Mouse (Mus musculus) MEL (cell line): ENCODE results near the gene Syne4. TPM values are rescaled to one million over a fixed set of nuclear protein-coding genes. Genes with fewer than 3 reads are reported as not detected.

Source experiments
- DNase-seq: peaks from one replicate; pipeline ENCODE4 v3.0.0; 2011; ENCODE audit warnings: low read depth, low spot score
- H3K27ac ChIP-seq: 2 replicates; pipeline ENCODE4 v1.5.1; 2012; ENCODE audit warnings: low read depth, mild to moderate bottlenecking, control low read depth, low read length, moderate library complexity; ENCODE audit not compliant: control insufficient read depth
- H3K27me3 ChIP-seq, 2 experiments: fragments of 150-350 bp in 1 of 2; sonication (generic) in 1 of 2; 2 replicates each; pipeline ENCODE4 v1.6.1; 2012; ENCODE audit warnings: low read length in 2 of 2, mild to moderate bottlenecking in 2 of 2, improper control_type of control experiment in 1 of 2, moderate library complexity in 1 of 2; ENCODE audit not compliant: insufficient read depth in 2 of 2, control insufficient read depth in 1 of 2
- H3K36me3 ChIP-seq, 2 experiments: 2 replicates each; pipeline ENCODE4 v1.6.1; 2012 to 2014; ENCODE audit warnings: low read length in 2 of 2, improper control_type of control experiment in 1 of 2, inconsistent platforms in 1 of 2, mild to moderate bottlenecking in 1 of 2; ENCODE audit not compliant: insufficient read depth in 2 of 2, control insufficient read depth in 1 of 2
- H3K4me1 ChIP-seq, 2 experiments: fragments of 150-350 bp in 1 of 2; sonication (generic) in 1 of 2; 2 replicates each; pipeline ENCODE4 v1.6.1; 2012; ENCODE audit warnings: low read length in 2 of 2, improper control_type of control experiment in 1 of 2, mild to moderate bottlenecking in 1 of 2; ENCODE audit not compliant: insufficient read depth in 2 of 2, control insufficient read depth in 1 of 2
- H3K4me3 ChIP-seq, 2 experiments: fragments of 150-350 bp in 1 of 2; sonication (generic) in 1 of 2; 2 replicates each; pipeline ENCODE4 v1.5.1; 2012; ENCODE audit warnings: low read depth in 2 of 2, low read length in 2 of 2, mild to moderate bottlenecking in 2 of 2, moderate library complexity in 2 of 2, control low read depth in 1 of 2, improper control_type of control experiment in 1 of 2; ENCODE audit not compliant: control insufficient read depth in 1 of 2, insufficient read depth in 1 of 2
- H3K79me2 ChIP-seq: 2 replicates; pipeline ENCODE4 v1.6.1; 2012; ENCODE audit warnings: mild to moderate bottlenecking, low read length, moderate library complexity; ENCODE audit not compliant: control insufficient read depth, poor library complexity, insufficient read depth
- H3K9ac ChIP-seq: 2 replicates; pipeline ENCODE4 v1.6.1; 2012; ENCODE audit warnings: low read depth, mild to moderate bottlenecking, control low read depth, low read length, moderate library complexity; ENCODE audit not compliant: control insufficient read depth, poor library complexity, severe bottlenecking
- H3K9me3 ChIP-seq: fragments of 150-350 bp; sonication (generic); replicated peaks from 2 replicates; pipeline ENCODE4 v1.6.1; 2012; ENCODE audit warnings: mild to moderate bottlenecking, low read length, improper control_type of control experiment, moderate library complexity; ENCODE audit not compliant: insufficient read depth
- BHLHE40 ChIP-seq: IDR thresholded peaks from 2 replicates; pipeline ENCODE4 v1.6.1; 2012; ENCODE audit warnings: low read depth, mild to moderate bottlenecking, inconsistent platforms, low read length, improper control_type of control experiment, borderline replicate concordance
- E2F4 ChIP-seq: IDR thresholded peaks from 2 replicates; pipeline ENCODE4 v1.6.1; 2011; ENCODE audit warnings: low read depth, low read length, improper control_type of control experiment, borderline replicate concordance
- ETS1 ChIP-seq: IDR thresholded peaks from 2 replicates; pipeline ENCODE4 v1.6.1; 2012; ENCODE audit warnings: low read depth, mild to moderate bottlenecking, inconsistent platforms, low read length, improper control_type of control experiment, moderate library complexity
- GABPA ChIP-seq: IDR thresholded peaks from 2 replicates; pipeline ENCODE4 v1.6.1; 2012; ENCODE audit warnings: low read depth, mild to moderate bottlenecking, inconsistent platforms, low read length, improper control_type of control experiment, moderate library complexity
- MAZ ChIP-seq: IDR thresholded peaks from 2 replicates; pipeline ENCODE4 v1.6.1; 2012; ENCODE audit warnings: low read depth, mild to moderate bottlenecking, inconsistent platforms, low read length, improper control_type of control experiment
- MEF2A ChIP-seq: IDR thresholded peaks from 2 replicates; pipeline ENCODE4 v1.6.1; 2014; ENCODE audit warnings: low read depth, mild to moderate bottlenecking, inconsistent platforms, low read length, improper control_type of control experiment; ENCODE audit not compliant: poor library complexity, insufficient replicate concordance, severe bottlenecking; ENCODE audit errors: extremely low read depth
- MYB ChIP-seq: IDR thresholded peaks from 2 replicates; pipeline ENCODE4 v1.6.1; 2011; ENCODE audit warnings: mild to moderate bottlenecking, low read depth, low read length, improper control_type of control experiment
- MYC ChIP-seq: IDR thresholded peaks from 2 replicates; pipeline ENCODE4 v1.6.1; 2011; ENCODE audit warnings: low read depth, mild to moderate bottlenecking, low read length, improper control_type of control experiment, moderate library complexity
- NELFE ChIP-seq: IDR thresholded peaks from 2 replicates; pipeline ENCODE4 v1.6.1; 2011; ENCODE audit warnings: low read depth, low read length, improper control_type of control experiment
- NRF1 ChIP-seq: IDR thresholded peaks from 2 replicates; pipeline ENCODE4 v1.6.1; 2014; ENCODE audit warnings: low read depth, mild to moderate bottlenecking, inconsistent platforms, low read length, improper control_type of control experiment, moderate library complexity; ENCODE audit not compliant: poor library complexity, insufficient read depth, severe bottlenecking
- POLR2AphosphoS5 ChIP-seq: IDR thresholded peaks from 2 replicates; pipeline ENCODE4 v1.6.1; 2012; ENCODE audit warnings: low read depth, borderline replicate concordance, mild to moderate bottlenecking, inconsistent platforms, low read length, moderate library complexity, mixed read lengths
- RAD21 ChIP-seq: IDR thresholded peaks from 2 replicates; pipeline ENCODE4 v1.6.1; 2011; ENCODE audit warnings: mild to moderate bottlenecking, low read depth, low read length, improper control_type of control experiment
- SMC3 ChIP-seq: IDR thresholded peaks from 2 replicates; pipeline ENCODE4 v1.6.1; 2011; ENCODE audit warnings: low read depth, low read length, improper control_type of control experiment
- TCF12 ChIP-seq: IDR thresholded peaks from 2 replicates; pipeline ENCODE4 v1.6.1; 2014; ENCODE audit warnings: low read depth, mild to moderate bottlenecking, inconsistent platforms, low read length, improper control_type of control experiment, moderate library complexity
- UBTF ChIP-seq: IDR thresholded peaks from 2 replicates; pipeline ENCODE4 v1.6.1; 2012; ENCODE audit warnings: low read depth, mild to moderate bottlenecking, inconsistent platforms, low read length, improper control_type of control experiment, moderate library complexity, borderline replicate concordance; ENCODE audit not compliant: insufficient read depth
- USF1 ChIP-seq: IDR thresholded peaks from 2 replicates; pipeline ENCODE4 v1.6.1; 2014; ENCODE audit warnings: low read depth, mild to moderate bottlenecking, inconsistent platforms, low read length, improper control_type of control experiment, moderate library complexity
- ZKSCAN1 ChIP-seq: IDR thresholded peaks from 2 replicates; pipeline ENCODE4 v1.6.1; 2012; ENCODE audit warnings: low read depth, mild to moderate bottlenecking, inconsistent platforms, low read length, improper control_type of control experiment, moderate library complexity
- ZMIZ1 ChIP-seq: IDR thresholded peaks from 2 replicates; pipeline ENCODE4 v1.6.1; 2012; ENCODE audit warnings: low read depth, mild to moderate bottlenecking, inconsistent platforms, low read length, improper control_type of control experiment, moderate library complexity
- ZNF384 ChIP-seq: IDR thresholded peaks from 2 replicates; pipeline ENCODE4 v1.6.1; 2012; ENCODE audit warnings: low read depth, mild to moderate bottlenecking, inconsistent platforms, low read length, improper control_type of control experiment
- polyA plus RNA-seq, 2 experiments: library from polyadenylated mRNA; stranded (reverse) in 1 of 2; unstranded in 1 of 2; fragments of >175 nt in 1 of 2; fragments of >200 nt in 1 of 2; gene quantifications; 2 replicates each; pipeline versions ENCODE4 v1.2.1 to v1.2.4; 2012; ENCODE audit warnings: low replicate concordance in 2 of 2, low read depth in 1 of 2; ENCODE audit not compliant: insufficient read length in 2 of 2, insufficient read depth in 1 of 2, missing spikeins in 1 of 2
- total RNA-seq: library from RNA; depleted of rRNA; stranded (reverse); fragments of 300-350 nt; gene quantifications from 2 replicates; pipeline ENCODE4 v1.2.3, GENCODE M21; 2012

The Syne4 gene
- total and polyA plus RNA-seq, 3 experiments = 0.31 to 0.82 TPM; not detected in 1

DNA sequence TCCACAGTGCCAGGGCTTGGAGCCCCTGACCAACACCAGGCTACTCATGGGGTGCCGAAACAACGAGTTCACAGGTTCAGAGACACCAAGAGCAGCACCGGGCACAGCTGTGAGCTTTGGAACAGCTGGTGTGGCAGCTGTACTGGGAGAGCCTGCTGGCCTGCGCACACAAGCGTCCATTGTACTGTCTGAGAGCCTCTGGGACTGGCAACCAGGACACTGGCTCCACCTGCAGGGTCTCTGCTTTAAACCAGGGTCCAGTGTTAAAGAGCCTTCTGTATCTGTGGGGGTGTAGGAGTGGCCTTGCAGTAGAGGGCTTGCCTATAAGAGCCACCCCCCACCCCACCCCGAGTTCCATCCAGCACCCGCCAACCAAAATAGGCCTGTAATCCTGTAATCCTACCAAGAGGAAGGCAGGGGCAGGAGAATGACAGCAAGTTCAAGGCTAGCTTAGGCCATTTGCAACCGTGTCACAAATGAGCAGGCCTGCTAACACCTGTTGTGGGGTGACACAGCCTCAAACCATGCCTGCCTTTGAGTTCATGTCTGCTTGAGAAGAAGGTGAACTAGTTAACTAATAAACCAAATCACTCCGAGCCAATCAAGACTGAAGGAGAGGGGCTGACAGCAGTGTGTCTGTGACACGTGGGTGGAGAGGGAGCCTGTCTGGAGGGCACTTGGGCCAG lies 24.8 kb upstream of the Syne4 start:
- Histone ChIP-seq H3K9me3 (no peaks in the 10 kb centered on the region), H3K79me2 (no peaks in the 10 kb centered on the region), H3K4me3 (no peak overlapping the region), H3K4me1 (no peaks in the 10 kb centered on the region), H3K9ac (no peak overlapping the region), H3K36me3 (no peaks in the 10 kb centered on the region), H3K27me3 (no peaks in the 10 kb centered on the region), H3K27ac (no peak overlapping the region)
- no peak for TF ChIP-seq NELFE
- TF ChIP-seq MAZ = no peak
- TF ChIP-seq UBTF = no peak
- no peak for TF ChIP-seq ZKSCAN1
- TF ChIP-seq ZMIZ1 = no peak
- no peak for TF ChIP-seq RAD21
- no peak for TF ChIP-seq BHLHE40
- no peak for TF ChIP-seq ZNF384
- no peak for TF ChIP-seq POLR2AphosphoS5
- no peak for TF ChIP-seq TCF12
- no peak for TF ChIP-seq E2F4
- no peak for TF ChIP-seq GABPA
- no peak for TF ChIP-seq SMC3
- no peak for DNase-seq

DNA sequence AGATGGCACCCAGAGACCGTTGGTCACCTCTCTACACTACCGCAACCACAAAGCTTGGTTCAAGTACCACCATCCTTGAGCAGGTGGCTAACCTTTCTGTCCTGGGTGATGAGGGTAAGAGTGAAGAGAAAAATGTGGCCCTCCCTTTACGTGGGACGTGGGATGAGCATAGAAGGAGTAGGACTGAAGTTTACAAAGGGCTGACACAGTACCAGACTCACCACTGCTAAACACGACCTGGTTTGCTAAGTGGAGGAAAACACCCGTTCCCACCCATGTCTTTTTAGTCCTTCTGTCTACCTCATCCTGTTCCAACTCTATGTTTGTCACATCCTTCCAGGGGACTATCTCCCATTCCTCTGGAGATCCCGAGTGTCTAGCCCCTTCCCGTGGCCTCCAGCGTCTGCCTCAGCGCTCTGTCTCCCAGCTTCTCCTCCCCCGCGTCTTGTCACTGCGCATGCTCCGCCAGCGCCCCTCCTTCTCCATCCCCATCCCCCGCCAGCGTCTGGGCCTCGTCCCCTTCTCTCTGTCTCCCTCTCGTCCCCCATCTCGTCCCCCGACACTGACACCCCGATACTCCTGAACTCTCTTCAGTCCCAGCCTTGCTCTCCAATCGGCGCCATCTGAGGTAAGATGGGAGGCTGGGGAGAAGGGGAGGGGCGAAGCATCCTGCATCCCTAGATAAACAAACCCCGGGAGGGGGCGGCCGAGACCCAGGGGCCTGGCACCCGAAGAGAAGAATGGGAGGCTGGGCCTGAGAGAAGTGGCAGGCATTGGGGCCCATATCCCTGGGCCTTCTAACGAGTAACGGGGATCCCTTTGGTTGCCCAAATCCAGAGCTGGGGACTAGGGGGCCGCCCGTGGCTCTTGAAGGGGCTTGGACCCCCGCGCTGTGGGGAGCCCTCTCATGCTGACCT lies 23.1 kb upstream of the Syne4 start, which contains the start of gene Clip3:
Gene Clip3, plus strand, starts transcription at position 514 of the 917 bp plus-strand sequence.
- TF ChIP-seq NRF1 = no peak
- TF ChIP-seq SMC3 = no peak
- TF ChIP-seq MYB = no peak
- TF ChIP-seq ETS1 = no peak
- no peak for TF ChIP-seq MEF2A
- TF ChIP-seq MYC = no peak
- TF ChIP-seq USF1 = no peak
- TF ChIP-seq, all 39 proteins: peak for 0
- Histone ChIP-seq H3K9ac (no peak within 1 kb of the TSS), H3K4me3 (no peak within 1 kb of the TSS), H3K4me1 (no peaks in the 10 kb centered on the region), H3K27ac (no peak within 1 kb of the TSS), H3K79me2 (no peaks in the 10 kb centered on the region), H3K36me3 (no peaks in the 10 kb centered on the region), H3K27me3 (no peaks in the 10 kb centered on the region), H3K9me3 (no peaks in the 10 kb centered on the region)
- DNase-seq = no peak
